Mouse (Mus musculus) effector memory CD4-positive, alpha-beta T cell, adult 5 months (primary cell): ENCODE data around the gene Vmn2r17. TPM values are rescaled to one million over a fixed set of nuclear protein-coding genes. Genes with fewer than 3 reads are reported as not detected.

Experiments used
- polyA plus RNA-seq: library from polyadenylated mRNA; unstranded; fragments of 100-300 nt; shearing (Covaris generic); gene quantifications from one replicate; pipeline ENCODE4 v1.2.1, GENCODE M21; 2017

Vmn2r17 gene
- not detected for polyA plus RNA-seq

DNA sequence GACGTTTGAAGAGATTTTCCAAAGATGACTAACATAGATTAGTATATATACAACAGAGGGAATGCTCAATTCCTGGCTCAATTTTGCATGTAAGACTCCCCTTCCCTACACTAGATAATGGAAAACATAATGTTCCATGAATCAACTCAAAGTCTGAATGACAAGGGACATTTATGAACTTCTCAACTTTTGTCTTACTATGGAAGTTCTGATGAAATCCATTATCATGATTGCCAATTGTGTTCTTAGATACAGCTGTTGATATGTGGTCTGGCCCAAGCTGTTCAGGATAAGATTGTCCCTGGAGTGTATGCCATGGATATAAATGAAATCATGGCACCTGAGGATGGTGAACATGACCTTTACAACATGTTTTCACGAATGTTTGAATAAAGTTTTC is at the start of gene Vmn2r17:
TSS of gene Vmn2r17 (plus strand) at position 301 of the 400 bp plus-strand sequence.

Other genes starting within 250 kb of the Vmn2r17 start
- gene Vmn2r13, start 227.5 kb upstream of the Vmn2r17 start, polyA plus RNA-seq, result not detected
- 0.09 TPM for gene Vmn2r14, start 195.0 kb upstream of the Vmn2r17 start, polyA plus RNA-seq
- gene Vmn2r15, start 122.0 kb upstream of the Vmn2r17 start, polyA plus RNA-seq, result not detected
- gene Vmn2r16, start 89.5 kb upstream of the Vmn2r17 start, polyA plus RNA-seq, result not detected
- gene Crlf2, start 139.3 kb downstream of the Vmn2r17 start, polyA plus RNA-seq, result 65.4 TPM